Mouse (Mus musculus): ENCODE measurements at regions not wholly inside any gene's neighbourhood (a gene's known extent, or its start where the extent isn't known, plus 50 kb on each side); places are given as distances from the start of the nearest gene placed in this dataset.

DNA sequence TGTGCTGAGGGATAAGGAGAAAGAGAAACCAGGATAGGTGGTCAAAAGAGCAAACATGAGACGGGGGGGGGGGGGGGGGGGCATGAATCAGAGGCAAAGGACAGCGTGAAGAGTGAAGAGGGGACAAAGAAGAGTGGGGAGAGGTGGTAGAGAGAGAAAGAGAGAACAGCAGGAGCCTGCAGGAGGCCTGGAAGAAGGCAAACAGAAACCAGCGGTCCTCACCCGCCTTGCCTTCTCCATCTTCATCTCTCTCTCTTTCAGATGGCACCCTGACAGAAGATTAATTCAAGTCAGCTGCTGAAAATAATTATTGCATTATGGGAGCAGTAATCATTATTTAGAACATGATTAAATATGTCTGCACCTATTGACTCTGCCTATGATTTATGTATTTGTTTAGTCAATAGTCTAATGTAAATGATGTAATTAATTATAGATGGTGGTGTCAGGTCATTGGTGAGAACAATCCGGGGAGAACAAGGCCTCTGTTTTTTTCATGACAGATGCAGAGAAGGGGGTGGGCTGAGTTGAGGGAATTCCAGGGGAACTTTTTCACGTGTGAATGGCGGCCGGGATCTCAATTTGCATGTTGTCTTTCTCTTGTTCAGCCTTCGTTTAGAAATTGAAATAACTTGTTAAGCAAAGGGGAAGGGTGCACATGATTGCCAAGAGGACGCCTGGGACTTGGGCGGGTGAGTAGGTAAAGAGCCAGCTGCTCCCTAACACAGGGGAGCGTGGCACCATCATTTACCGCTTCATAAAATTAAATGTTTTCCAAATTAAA lies 74.3 kb downstream of the Nkx6-1 start:
- TF ChIP-seq POLR2A (IDR thresholded peaks at IDR 0.05; ENCODE audit: low read depth, low read length) (no peak), IRF4 (IDR thresholded peaks at IDR 0.05; ENCODE audit: low read depth, low read length) (no peak), CTCF (conservative IDR thresholded peaks at IDR 0.05 in 1 of 2, IDR thresholded peaks at IDR 0.05 in 1 of 2; ENCODE audit: low read depth in 2 of 2, low read length in 2 of 2) (no peak), E2F4 (IDR thresholded peaks at IDR 0.05; ENCODE audit: insufficient replicate concordance, low read depth, low read length) (no peak), RCOR1 (conservative IDR thresholded peaks at IDR 0.05; ENCODE audit: low read depth, low read length) (no peak), EP300 (IDR thresholded peaks at IDR 0.05; ENCODE audit: low read length) (no peak), POLR2AphosphoS2 (IDR thresholded peaks at IDR 0.05; ENCODE audit: low read depth, low read length) (no peak), ZNF384 (IDR thresholded peaks at IDR 0.05; ENCODE audit: low read depth, low read length) (no peak), JUND (conservative IDR thresholded peaks at IDR 0.05; ENCODE audit: low read depth, low read length) (no peak)

Data from CH12.LX (cell line).